Mouse (Mus musculus) gastrocnemius, adult 2 months (tissue): ENCODE measurements around the gene Lifr. TPM values are rescaled to one million over a fixed set of nuclear protein-coding genes. Genes with fewer than 3 reads are reported as not detected.
A peak's percentile ranks its signal among the peaks of the same experiment; 100 is the strongest.

ENCODE experiments used
- DNase-seq: peaks from one replicate; pipeline ENCODE4 v3.0.0; 2022
- H3K27ac ChIP-seq: fragments of 200-600 bp; 2 replicates; pipeline ENCODE4 v1.8.1; 2022; ENCODE audit warnings: mild to moderate bottlenecking
- H3K4me3 ChIP-seq: fragments of 200-600 bp; 2 replicates; pipeline ENCODE4 v1.8.1; 2022; ENCODE audit warnings: mild to moderate bottlenecking, moderate library complexity
- CTCF ChIP-seq: fragments of 200-600 bp; IDR thresholded peaks from 2 replicates; pipeline ENCODE4 v1.8.1; 2022; ENCODE audit warnings: antibody characterized with exemption, mild to moderate bottlenecking, moderate library complexity
- intact Hi-C: fragments of 180-260 bp; cut with DNase I; formaldehyde crosslinking; loops from one replicate; pipeline ENCODE4 v1.15.1; 2025
- total RNA-seq, 2 experiments: library from RNA; stranded (reverse); gene quantifications; 2 replicates each; pipeline ENCODE4 v1.2.3; 2021

Lifr gene
- total RNA-seq, 2 experiments from 2014 or later, result 66.2 to 83.3 TPM

DNA sequence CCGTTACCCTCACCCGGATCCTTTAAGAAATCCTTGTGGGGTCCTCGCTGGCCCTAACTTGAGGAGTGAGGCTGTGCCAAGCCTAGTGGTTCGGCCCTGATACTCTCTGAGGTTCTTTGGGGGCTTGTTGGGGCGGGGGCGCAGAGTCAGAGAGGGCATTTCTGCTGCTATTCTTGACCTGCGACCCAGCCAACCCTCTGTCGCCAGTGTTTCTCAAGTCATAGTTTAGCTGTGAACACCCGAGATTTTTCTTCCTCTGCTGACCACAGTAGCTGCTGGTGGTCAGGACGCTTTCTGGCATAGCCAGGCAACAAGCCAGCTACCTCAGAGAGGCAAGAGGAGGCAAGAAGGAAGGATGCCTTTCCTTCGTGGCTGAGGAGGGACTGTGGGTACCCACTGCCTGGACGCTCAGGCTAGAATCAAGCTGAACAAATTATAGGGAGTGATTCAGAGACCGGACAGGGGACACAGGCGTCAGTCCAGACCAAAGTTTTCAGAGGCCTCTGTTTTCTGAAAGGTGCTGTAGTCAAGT, 25.4 kb upstream of the Lifr start:
- no peak overlapping the region for H3K4me3 ChIP-seq
- no peak for TF ChIP-seq CTCF
- H3K27ac ChIP-seq, result no peak overlapping the region
- no peak for DNase-seq
- intact Hi-C loops, result no loop called here

DNA sequence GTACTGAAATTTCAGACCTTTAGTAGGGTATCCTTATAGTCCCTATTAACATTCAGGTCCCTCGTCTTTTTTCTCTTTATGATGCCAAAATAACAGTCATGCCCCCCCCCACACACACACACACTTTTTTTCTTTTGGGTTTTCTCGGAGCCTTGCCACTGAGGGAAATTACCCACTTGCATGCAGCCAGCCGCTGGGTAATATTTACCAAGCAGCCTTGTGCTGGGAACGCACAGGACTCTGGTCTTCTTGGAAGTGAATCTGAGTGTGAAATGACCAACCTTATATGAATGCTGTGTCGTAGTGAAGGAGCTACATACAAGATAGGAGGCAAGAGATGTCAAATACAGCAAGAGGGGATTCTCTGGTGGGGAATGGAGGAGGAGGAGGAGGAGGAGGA, 24.8 kb upstream of the Lifr start:
- Histone ChIP-seq H3K27ac (no peak overlapping the region), H3K4me3 (no peak overlapping the region)
- DNase-seq, result no peak
- TF ChIP-seq CTCF, result no peak
- intact Hi-C loops, result no loop called here

DNA sequence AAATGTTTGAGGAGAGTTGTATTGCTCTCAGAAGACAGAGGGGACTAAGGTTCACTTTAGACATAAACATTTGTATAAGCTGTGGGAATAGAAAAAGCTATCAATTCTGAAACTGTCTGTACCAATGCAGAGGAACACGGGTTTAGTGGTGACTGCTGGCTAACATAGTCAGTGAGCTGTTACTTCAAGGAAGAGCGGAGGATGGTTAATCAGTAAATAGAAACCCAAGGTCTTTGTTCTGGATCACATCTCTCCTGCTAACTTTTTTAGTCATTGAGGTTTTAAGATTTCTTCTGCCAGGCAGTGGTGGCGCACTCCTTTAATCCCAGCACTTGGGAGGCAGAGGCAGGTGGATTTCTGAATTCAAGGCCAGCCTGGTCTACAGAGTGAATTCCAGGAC, 23.7 kb upstream of the Lifr start:
- intact Hi-C loops, result no loop called here
- TF ChIP-seq CTCF, result no peak
- DNase-seq, result no peak
- Histone ChIP-seq H3K27ac (no peak overlapping the region), H3K4me3 (no peak overlapping the region)

GRCm38 (mm10) chr15:7069374-7069773, 21.0 kb upstream of the Lifr start:
- no peak for TF ChIP-seq CTCF
- intact Hi-C loops, result no loop called here
- no peak overlapping the region for H3K4me3 ChIP-seq
- H3K27ac ChIP-seq, result no peak overlapping the region
- DNase-seq, result no peak

- H3K27ac ChIP-seq, result no peak overlapping the region
- intact Hi-C loops, result no loop called here
- TF ChIP-seq CTCF, result no peak
- no peak for DNase-seq
- no peak overlapping the region for H3K4me3 ChIP-seq
These were observed 20.1 kb upstream of the Lifr start for GRCm38 (mm10) chr15:7070199-7070794.

GRCm38 (mm10) chr15:7073269-7073668, 17.1 kb upstream of the Lifr start:
- no peak overlapping the region for H3K4me3 ChIP-seq
- no peak overlapping the region for H3K27ac ChIP-seq
- DNase-seq, result no peak
- intact Hi-C loops, result no loop called here
- no peak for TF ChIP-seq CTCF

GRCm38 (mm10) chr15:7075185-7075584, 15.2 kb upstream of the Lifr start:
- intact Hi-C loops, result no loop called here
- peak; percentile 69 for DNase-seq
- TF ChIP-seq CTCF, result no peak
- H3K27ac ChIP-seq, result no peak overlapping the region
- H3K4me3 ChIP-seq, result no peak overlapping the region

- no peak overlapping the region for H3K27ac ChIP-seq
- TF ChIP-seq CTCF, result no peak
- intact Hi-C loops, result no loop called here
- no peak overlapping the region for H3K4me3 ChIP-seq
- no peak for DNase-seq
These were observed 12.1 kb upstream of the Lifr start for GRCm38 (mm10) chr15:7078356-7078755.

DNA sequence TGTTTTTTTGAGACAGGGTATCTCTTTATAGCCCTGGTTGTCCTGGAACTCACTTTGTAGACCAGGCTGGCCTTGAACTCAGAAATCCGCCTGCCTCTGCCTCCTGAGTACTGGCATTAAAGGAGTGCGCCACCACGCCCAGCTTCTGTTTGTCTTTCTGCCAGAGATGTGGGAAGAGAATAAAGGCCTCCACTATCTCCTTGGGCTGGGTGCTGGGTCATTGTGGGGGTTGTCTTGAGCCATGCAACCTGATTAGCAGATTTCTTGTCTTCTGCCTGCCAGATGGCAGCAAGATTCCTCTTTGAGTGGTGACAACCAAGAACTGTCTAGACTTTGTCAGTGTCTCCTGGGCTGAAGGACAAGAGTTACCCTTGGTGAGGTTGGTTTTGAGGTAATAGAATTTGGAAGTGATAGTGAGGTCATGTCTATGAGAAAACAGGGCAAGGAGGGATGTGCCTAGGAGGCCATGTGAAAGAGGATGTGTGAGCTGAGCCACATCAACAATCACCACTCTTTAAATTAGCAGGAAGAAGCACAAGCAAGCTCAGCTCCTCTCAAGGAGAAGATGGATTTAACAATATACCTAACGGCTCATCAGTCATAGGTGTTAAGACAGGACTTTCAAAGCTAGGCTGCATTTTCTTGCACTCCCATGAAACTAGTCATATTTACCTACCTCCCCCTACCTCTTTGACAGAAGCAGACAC, 10.6 kb upstream of the Lifr start:
- no peak for DNase-seq
- intact Hi-C loops, result no loop called here
- no peak for TF ChIP-seq CTCF
- Histone ChIP-seq H3K27ac (no peak overlapping the region), H3K4me3 (no peak overlapping the region)

DNA sequence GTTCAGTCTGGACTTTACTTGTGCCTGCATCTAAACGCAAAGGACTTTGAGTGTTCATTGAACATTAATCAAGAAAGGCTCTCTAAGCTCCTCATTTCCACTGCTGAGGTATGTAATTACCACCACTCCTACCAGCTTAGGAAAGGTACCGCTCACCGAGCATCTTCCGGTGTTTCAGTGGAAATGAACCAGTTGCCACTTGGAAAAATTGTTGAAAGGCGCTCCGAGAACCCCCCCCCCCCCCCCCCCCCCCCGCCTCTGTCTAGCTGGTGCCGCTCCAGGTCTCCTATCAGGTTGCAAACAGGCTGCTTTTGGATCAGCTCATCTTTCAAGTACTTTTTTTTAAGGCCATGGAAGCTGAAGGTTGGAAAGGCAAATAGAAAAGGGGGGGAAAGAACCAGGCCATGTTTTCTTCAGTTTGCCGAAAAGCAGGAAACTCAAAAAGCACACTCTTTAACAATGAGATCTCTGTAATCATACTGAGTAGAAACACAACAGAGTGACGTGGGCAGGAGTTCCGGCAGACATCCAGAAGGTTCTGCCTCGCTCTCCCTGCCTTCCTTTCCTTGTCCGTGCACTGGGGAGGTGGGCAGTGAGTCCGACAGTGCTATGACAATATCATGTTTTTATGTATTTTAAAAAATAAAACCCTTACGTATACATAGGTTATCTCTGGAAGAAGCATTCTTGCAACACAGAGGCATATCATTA, 9.3 kb upstream of the Lifr start:
- no peak for TF ChIP-seq CTCF
- peak overlapping the region; percentile 85 for H3K27ac ChIP-seq
- H3K4me3 ChIP-seq, result peak overlapping the region; percentile 42
- intact Hi-C loops, result no loop called here
- peak; percentile 70 for DNase-seq

GRCm38 (mm10) chr15:7081795-7082194, 8.6 kb upstream of the Lifr start:
- intact Hi-C loops, result no loop called here
- no peak for DNase-seq
- no peak for TF ChIP-seq CTCF

DNA sequence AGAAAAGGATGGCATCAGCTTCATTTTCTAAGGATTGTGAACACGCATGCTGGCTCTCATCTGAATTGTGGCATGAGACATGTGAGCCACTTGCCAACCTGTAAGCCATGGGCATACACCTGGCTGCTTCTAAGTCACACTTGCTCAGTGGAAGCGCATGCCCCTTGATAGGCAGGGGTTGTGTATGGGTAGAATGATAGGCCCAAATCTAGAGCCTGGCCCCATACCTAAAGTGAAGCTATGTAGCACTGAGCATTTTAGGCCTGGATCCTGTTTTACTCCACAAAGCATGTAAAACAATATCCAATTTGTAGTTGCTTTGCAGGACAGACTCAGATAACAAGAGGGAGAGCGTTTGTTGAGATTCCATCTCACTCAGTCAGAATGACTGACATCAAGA, 7.5 kb upstream of the Lifr start:
- Histone ChIP-seq H3K4me3 (no peak overlapping the region), H3K27ac (no peak overlapping the region)
- no peak for TF ChIP-seq CTCF
- no peak for DNase-seq
- intact Hi-C loops, result no loop called here

More at GRCm38 (mm10) chr15:7081795-7082194, 8.6 kb upstream of the Lifr start:
- Histone ChIP-seq H3K4me3 (no peak overlapping the region), H3K27ac (peak overlapping the region; percentile 85; the same call in 1 of the 2 replicates)
